Mouse (Mus musculus) liver, embryonic 14.5 days (tissue): Measurements from ENCODE around the gene Mapre3.

ENCODE experiments used
- CTCF ChIP-seq: IDR thresholded peaks from 2 replicates; pipeline ENCODE4 v1.5.1; 2016; ENCODE audit warnings: antibody characterized with exemption, low read depth, control low read depth
- EP300 ChIP-seq: IDR thresholded peaks from 2 replicates; pipeline ENCODE4 v1.6.1; 2016; ENCODE audit warnings: antibody characterized with exemption, low read depth

DNA sequence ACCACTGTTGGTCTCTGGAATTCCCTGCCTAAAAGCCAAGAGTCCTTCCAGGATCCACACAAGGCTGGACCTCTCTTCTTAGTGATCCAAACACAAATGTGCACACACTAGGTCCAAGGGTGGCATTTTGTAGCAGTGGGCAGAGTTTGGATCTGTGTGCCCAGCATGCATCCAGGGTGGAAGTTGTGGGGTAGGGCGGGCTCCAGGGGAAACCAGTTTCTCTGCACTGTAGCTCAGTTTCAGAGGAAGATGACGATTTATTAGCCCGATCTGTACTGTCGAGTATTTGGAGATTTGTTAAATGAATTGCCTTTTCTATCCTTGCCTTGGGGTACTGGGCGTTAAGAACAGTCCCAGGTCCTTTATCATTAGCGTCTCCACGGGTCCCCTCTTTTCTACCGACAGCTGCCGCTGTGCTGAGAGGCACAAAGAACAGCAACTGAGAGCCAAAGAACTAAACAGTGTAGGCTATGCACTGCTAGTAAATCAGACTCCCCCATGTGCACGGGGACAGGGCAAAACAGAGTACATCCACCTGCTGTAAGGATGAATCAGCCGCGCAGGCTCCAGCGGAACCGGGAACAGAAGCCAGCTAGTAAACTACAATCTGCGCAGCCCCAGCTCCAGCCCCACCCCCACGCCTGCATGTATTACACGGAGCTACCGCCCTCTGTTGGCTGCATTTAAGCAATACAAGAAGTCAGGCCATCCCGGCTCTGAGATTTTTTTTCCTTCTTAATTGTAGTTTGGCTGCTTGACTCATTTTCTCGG is 39.7 kb upstream of the Mapre3 start:
- peak; percentile 81 for TF ChIP-seq CTCF
- no peak for TF ChIP-seq EP300
